Mouse (Mus musculus): ENCODE measurements at regions not wholly inside any gene's neighbourhood (a gene's known extent, or its start where the extent isn't known, plus 50 kb on each side); places are given as distances from the start of the nearest gene placed in this dataset.

GRCm38 (mm10) chr9:61309768-61310493 lies 62.2 kb upstream of the Tle3 start:
- no peaks in the 10 kb centered on the region for H3K36me3 ChIP-seq (ENCODE audit: control insufficient read depth, insufficient read depth, low read length, poor library complexity, severe bottlenecking)
- in situ Hi-C loops (cut with MboI; ENCODE audit: low sequenced_read_pairs in 2 of 2, unreplicated experiment in 2 of 2), result no loop called here
- peaks cover 3 to 7% of the 10 kb centered on the region in 2 experiments; a peak in 2 of 4 replicates for H3K4me1 ChIP-seq (ENCODE audit: control insufficient read depth in 2 of 2, insufficient read depth in 2 of 2, low read length in 2 of 2, poor library complexity in 1 of 2)
- H3K4me3 ChIP-seq (ENCODE audit: insufficient read depth in 1 of 2, low read depth in 1 of 2, low read length in 2 of 2, poor library complexity in 1 of 2, severe bottlenecking in 1 of 2), result no peak overlapping the region
- no peak overlapping the region for H3K27ac ChIP-seq (ENCODE audit: insufficient read depth, low read depth, low read length, poor library complexity, severe bottlenecking)
- no peak for TF ChIP-seq ZNF384 (IDR thresholded peaks at IDR 0.05; ENCODE audit: low read depth, low read length)
- no peak for TF ChIP-seq MAFK (IDR thresholded peaks at IDR 0.05; ENCODE audit: insufficient read depth, low read depth, low read length)
- no peak for TF ChIP-seq ZC3H11A (IDR thresholded peaks at IDR 0.05; ENCODE audit: borderline replicate concordance, low read depth, low read length)
- no peak for TF ChIP-seq HCFC1 (IDR thresholded peaks at IDR 0.05; ENCODE audit: borderline replicate concordance, insufficient read depth, low read length)
- no peak for TF ChIP-seq CHD2 (IDR thresholded peaks at IDR 0.05; ENCODE audit: low read depth, low read length)
- no peak for DNase-seq (ENCODE audit: low read depth, low spot score)
- no peaks in the 10 kb centered on the region for H3K9me3 ChIP-seq (ENCODE audit: control insufficient read depth, insufficient read depth, low read depth, low read length)
- no peak overlapping the region for H3K9ac ChIP-seq (ENCODE audit: insufficient read depth, low read depth, low read length, poor library complexity, severe bottlenecking)

- TF ChIP-seq CHD2 (IDR thresholded peaks at IDR 0.05; ENCODE audit: low read depth, low read length), result no peak
- no peak for TF ChIP-seq ZC3H11A (IDR thresholded peaks at IDR 0.05; ENCODE audit: borderline replicate concordance, low read depth, low read length)
- TF ChIP-seq MAFK (IDR thresholded peaks at IDR 0.05; ENCODE audit: insufficient read depth, low read depth, low read length), result no peak
- no peak for DNase-seq (ENCODE audit: low read depth, low spot score)
- Histone ChIP-seq H3K4me1 (ENCODE audit: control insufficient read depth in 2 of 2, insufficient read depth in 2 of 2, low read length in 2 of 2, poor library complexity in 1 of 2) (peaks cover 7 to 12% of the 10 kb centered on the region in 2 experiments; a peak in 2 of 4 replicates), H3K9ac (ENCODE audit: insufficient read depth, low read depth, low read length, poor library complexity, severe bottlenecking) (no peak overlapping the region), H3K9me3 (ENCODE audit: control insufficient read depth, insufficient read depth, low read depth, low read length) (no peaks in the 10 kb centered on the region), H3K27ac (ENCODE audit: insufficient read depth, low read depth, low read length, poor library complexity, severe bottlenecking) (no peak overlapping the region), H3K36me3 (ENCODE audit: control insufficient read depth, insufficient read depth, low read length, poor library complexity, severe bottlenecking) (no peaks in the 10 kb centered on the region), H3K4me3 (ENCODE audit: insufficient read depth in 1 of 2, low read depth in 1 of 2, low read length in 2 of 2, poor library complexity in 1 of 2, severe bottlenecking in 1 of 2) (no peak overlapping the region)
- in situ Hi-C loops (cut with MboI; ENCODE audit: low sequenced_read_pairs in 2 of 2, unreplicated experiment in 2 of 2), result no loop called here
Observed at GRCm38 (mm10) chr9:61310574-61310973, 61.6 kb upstream of the Tle3 start.

- peaks cover 12 to 19% of the 10 kb centered on the region in 2 experiments; a peak in 3 of 4 replicates for H3K4me1 ChIP-seq (ENCODE audit: control insufficient read depth in 2 of 2, insufficient read depth in 2 of 2, low read length in 2 of 2, poor library complexity in 1 of 2)
- TF ChIP-seq ZNF384 (IDR thresholded peaks at IDR 0.05; ENCODE audit: low read depth, low read length) (no peak), ZC3H11A (IDR thresholded peaks at IDR 0.05; ENCODE audit: borderline replicate concordance, low read depth, low read length) (no peak), HCFC1 (IDR thresholded peaks at IDR 0.05; ENCODE audit: borderline replicate concordance, insufficient read depth, low read length) (no peak), MAFK (IDR thresholded peaks at IDR 0.05; ENCODE audit: insufficient read depth, low read depth, low read length) (no peak), CHD2 (IDR thresholded peaks at IDR 0.05; ENCODE audit: low read depth, low read length) (no peak)
- no peak overlapping the region for H3K4me3 ChIP-seq (ENCODE audit: insufficient read depth in 1 of 2, low read depth in 1 of 2, low read length in 2 of 2, poor library complexity in 1 of 2, severe bottlenecking in 1 of 2)
- no peak overlapping the region for H3K27ac ChIP-seq (ENCODE audit: insufficient read depth, low read depth, low read length, poor library complexity, severe bottlenecking)
- H3K9me3 ChIP-seq (ENCODE audit: control insufficient read depth, insufficient read depth, low read depth, low read length), result no peaks in the 10 kb centered on the region
- no peak for DNase-seq (ENCODE audit: low read depth, low spot score)
- no peaks in the 10 kb centered on the region for H3K36me3 ChIP-seq (ENCODE audit: control insufficient read depth, insufficient read depth, low read length, poor library complexity, severe bottlenecking)
- no peak overlapping the region for H3K9ac ChIP-seq (ENCODE audit: insufficient read depth, low read depth, low read length, poor library complexity, severe bottlenecking)
- in situ Hi-C loops (cut with MboI; ENCODE audit: low sequenced_read_pairs in 2 of 2, unreplicated experiment in 2 of 2), result no loop called here
Observed at GRCm38 (mm10) chr9:61311604-61312003, 60.6 kb upstream of the Tle3 start.

GRCm38 (mm10) chr9:61314630-61315179 lies 57.5 kb upstream of the Tle3 start:
- TF ChIP-seq ZC3H11A (IDR thresholded peaks at IDR 0.05; ENCODE audit: borderline replicate concordance, low read depth, low read length), result no peak
- TF ChIP-seq MAFK (IDR thresholded peaks at IDR 0.05; ENCODE audit: insufficient read depth, low read depth, low read length), result no peak
- no peak for TF ChIP-seq HCFC1 (IDR thresholded peaks at IDR 0.05; ENCODE audit: borderline replicate concordance, insufficient read depth, low read length)
- no peak for TF ChIP-seq ZNF384 (IDR thresholded peaks at IDR 0.05; ENCODE audit: low read depth, low read length)
- no peak overlapping the region for H3K27ac ChIP-seq (ENCODE audit: insufficient read depth, low read depth, low read length, poor library complexity, severe bottlenecking)

More at GRCm38 (mm10) chr9:61314630-61315179, 57.5 kb upstream of the Tle3 start:
- Histone ChIP-seq H3K4me3 (ENCODE audit: insufficient read depth in 1 of 2, low read depth in 1 of 2, low read length in 2 of 2, poor library complexity in 1 of 2, severe bottlenecking in 1 of 2) (no peak overlapping the region), H3K9me3 (ENCODE audit: control insufficient read depth, insufficient read depth, low read depth, low read length) (no peaks in the 10 kb centered on the region), H3K36me3 (ENCODE audit: control insufficient read depth, insufficient read depth, low read length, poor library complexity, severe bottlenecking) (no peaks in the 10 kb centered on the region), H3K4me1 (ENCODE audit: control insufficient read depth in 2 of 2, insufficient read depth in 2 of 2, low read length in 2 of 2, poor library complexity in 1 of 2) (peaks cover 12 to 23% of the 10 kb centered on the region in 2 experiments), H3K9ac (ENCODE audit: insufficient read depth, low read depth, low read length, poor library complexity, severe bottlenecking) (no peak overlapping the region)
- DNase-seq (ENCODE audit: low read depth, low spot score), result no peak
- in situ Hi-C loops (cut with MboI; ENCODE audit: low sequenced_read_pairs in 2 of 2, unreplicated experiment in 2 of 2), result no loop called here

Measured in ES-E14 (cell line).